Mouse (Mus musculus) embryonic facial prominence, embryonic 14.5 days (tissue): ENCODE results near the gene Olfr633. TPM values are rescaled to one million over a fixed set of nuclear protein-coding genes. Genes with fewer than 3 reads are reported as not detected.

Source experiments
- ATAC-seq: fragments of 200-750 bp; cut with Nextera tagmentation; 2 replicates; pipeline ENCODE4 v1.8.0; 2017; ENCODE audit warnings: low read depth, moderate number of reproducible peaks, moderate TSS enrichment
- DNase-seq: peaks from one replicate; pipeline ENCODE4 v3.0.0-alpha.2; 2015; ENCODE audit warnings: low spot score
- H3K27ac ChIP-seq: fragments of 300-500 bp; sonication (generic); replicated peaks from 2 replicates; pipeline ENCODE4 v1.5.1; 2014; ENCODE audit warnings: low read depth, mild to moderate bottlenecking, low read length, moderate library complexity
- H3K27me3 ChIP-seq: fragments of 300-500 bp; sonication (generic); replicated peaks from 2 replicates; pipeline ENCODE4 v1.6.1; 2014; ENCODE audit warnings: low read length; ENCODE audit not compliant: control insufficient read depth, insufficient read depth
- H3K36me3 ChIP-seq: fragments of 300-500 bp; sonication (generic); 2 replicates; pipeline ENCODE4 v1.6.1; 2014; ENCODE audit warnings: low read length, mixed read lengths; ENCODE audit not compliant: control insufficient read depth, insufficient read depth
- H3K4me1 ChIP-seq: fragments of 300-500 bp; sonication (generic); 2 replicates; pipeline ENCODE4 v1.6.1; 2014; ENCODE audit warnings: antibody characterized with exemption, low read length; ENCODE audit not compliant: control insufficient read depth, insufficient read depth
- H3K4me2 ChIP-seq: fragments of 300-500 bp; sonication (generic); 2 replicates; pipeline ENCODE4 v1.6.1; 2014; ENCODE audit warnings: low read depth, mild to moderate bottlenecking, low read length, moderate library complexity, mixed read lengths
- H3K4me3 ChIP-seq: fragments of 300-500 bp; sonication (generic); 2 replicates; pipeline ENCODE4 v1.5.1; 2014; ENCODE audit warnings: low read depth, mild to moderate bottlenecking, low read length
- H3K9ac ChIP-seq: fragments of 300-500 bp; sonication (generic); 2 replicates; pipeline ENCODE4 v1.6.1; 2014; ENCODE audit warnings: low read depth, mild to moderate bottlenecking, low read length, moderate library complexity, mixed read lengths
- H3K9me3 ChIP-seq: fragments of 300-500 bp; sonication (generic); 2 replicates; pipeline ENCODE4 v1.6.1; 2016; ENCODE audit warnings: low read length; ENCODE audit not compliant: control insufficient read depth
- WGBS: fragments of 180-500 bp; shearing (Covaris S2); extraction: QIAGEN DNeasy Blood & Tissue Kit; methylation state at CpG from one replicate; pipeline ENCODE4 v1.1.7; 2014; 5-methylcytosine and 5-hydroxymethylcytosine counted together
- polyA plus RNA-seq: library from polyadenylated mRNA; unstranded; fragments of >200 nt; fragmentation: Nextera tagmentation; extraction: Ambion mirVana; gene quantifications from 2 replicates; pipeline ENCODE4 v1.2.1, GENCODE M21; 2014

The Olfr633 gene
- polyA plus RNA-seq, 1 experiment from 2014 or later, result not detected

DNA sequence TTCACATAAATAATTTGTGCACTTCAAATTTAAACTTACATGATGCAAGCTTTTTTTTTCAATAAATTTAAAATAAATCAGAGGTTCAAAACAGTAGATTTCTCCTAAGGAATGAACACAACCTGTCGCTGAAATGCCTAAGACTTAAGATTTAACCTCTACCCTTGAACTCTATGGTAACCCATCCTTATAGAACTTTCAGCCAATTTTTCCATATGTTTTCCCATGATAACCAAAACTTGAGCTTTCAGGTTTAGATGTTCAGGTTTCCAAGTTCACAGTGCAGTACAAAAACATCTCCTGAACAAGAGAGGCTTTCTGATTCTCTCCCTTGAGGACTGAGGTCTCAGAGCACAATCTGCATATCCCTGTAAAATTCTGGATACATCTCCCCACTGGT lies 26.6 kb downstream of the Olfr633 start, which contains the start of gene Olfr635:
Gene Olfr635 (plus strand): TSS at position 301 of the 400 bp plus-strand sequence.
- no peak for ATAC-seq
- Histone ChIP-seq H3K4me1 (no peaks in the 10 kb centered on the region), H3K27ac (no peak within 1 kb of the TSS), H3K9ac (no peak within 1 kb of the TSS), H3K36me3 (no peaks in the 10 kb centered on the region), H3K4me2 (no peak within 1 kb of the TSS), H3K9me3 (no peaks in the 10 kb centered on the region), H3K4me3 (no peak within 1 kb of the TSS), H3K27me3 (no peaks in the 10 kb centered on the region)
- DNase-seq, result no peak
- WGBS, result 72% methylated on average over 1 of the region's 1 CpGs

GRCm38 (mm10) chr7:103971782-103972181 lies 27.5 kb downstream of the Olfr633 start:
- Histone ChIP-seq H3K9ac (no peak overlapping the region), H3K9me3 (no peaks in the 10 kb centered on the region), H3K4me1 (no peaks in the 10 kb centered on the region), H3K4me3 (no peak overlapping the region), H3K27me3 (no peaks in the 10 kb centered on the region), H3K36me3 (no peaks in the 10 kb centered on the region), H3K27ac (no peak overlapping the region), H3K4me2 (no peak overlapping the region)
- 67% methylated on average over 1 of the region's 1 CpGs for WGBS
- DNase-seq (no peak), ATAC-seq (no peak)

DNA sequence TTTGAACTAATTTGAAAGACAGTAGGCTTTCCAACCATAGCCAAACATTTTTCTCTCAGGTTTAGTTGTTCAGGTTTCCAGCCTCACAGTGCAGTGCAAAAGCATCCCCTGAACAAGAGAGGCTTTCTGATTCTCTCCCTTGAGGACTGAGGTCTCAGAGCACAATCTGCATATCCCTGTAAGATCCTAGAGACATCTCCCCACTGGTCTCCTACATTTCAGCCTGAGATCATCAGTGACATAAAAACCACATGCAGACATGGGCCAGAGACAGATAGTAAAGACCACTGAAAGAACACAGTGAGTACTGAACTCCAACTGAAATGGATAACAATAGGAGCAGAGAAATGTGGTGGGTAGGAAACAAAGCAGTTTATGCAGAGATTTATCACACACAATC lies 54.2 kb downstream of the Olfr633 start, which contains the start of gene Olfr638:
Gene Olfr638 (plus strand): TSS at position 301 of the 400 bp plus-strand sequence.
- no peak for DNase-seq
- no peak within 1 kb of the TSS for H3K4me3 ChIP-seq
- no peak within 1 kb of the TSS for H3K9ac ChIP-seq
- no peak for ATAC-seq
- H3K4me2 ChIP-seq, result no peak within 1 kb of the TSS
- H3K27me3 ChIP-seq, result no peaks in the 10 kb centered on the region
- H3K4me1 ChIP-seq, result no peaks in the 10 kb centered on the region
- H3K27ac ChIP-seq, result no peak within 1 kb of the TSS
- no peaks in the 10 kb centered on the region for H3K9me3 ChIP-seq
- H3K36me3 ChIP-seq, result no peaks in the 10 kb centered on the region

Other genes with a start within 250 kb of the Olfr633 start
- not detected in 2 replicates for gene Olfr243, start 229.8 kb upstream of the Olfr633 start, polyA plus RNA-seq
- gene Olfr628, start 214.1 kb upstream of the Olfr633 start, polyA plus RNA-seq, result 0.14 TPM in 1 of 2 replicates, not detected in the other
- not detected in 2 replicates for gene Olfr629, start 199.5 kb upstream of the Olfr633 start, polyA plus RNA-seq
- gene Olfr630, start 187.1 kb upstream of the Olfr633 start, polyA plus RNA-seq, result 0.07 TPM in 1 of 2 replicates, not detected in the other
- gene Olfr69, start 172.8 kb upstream of the Olfr633 start, polyA plus RNA-seq, result 0.12 and 0.26 TPM in 2 replicates
- gene Olfr68, start 164.7 kb upstream of the Olfr633 start, polyA plus RNA-seq, result not detected in 2 replicates
- gene Olfr67, start 152.6 kb upstream of the Olfr633 start, polyA plus RNA-seq, result not detected in 2 replicates
- gene Hbb-bt, start 130.4 kb upstream of the Olfr633 start, polyA plus RNA-seq, result 4,240 and 4,969 TPM in 2 replicates
- gene Hbb-bs, start 116.3 kb upstream of the Olfr633 start, polyA plus RNA-seq, result 10,123 and 13,531 TPM in 2 replicates
- not detected in 2 replicates for gene Hbb-bh2, start 103.9 kb upstream of the Olfr633 start, polyA plus RNA-seq
- gene Hbb-bh1, start 101.3 kb upstream of the Olfr633 start, polyA plus RNA-seq, result 3.6 and 8.0 TPM in 2 replicates
- gene Hbb-y, start 91.2 kb upstream of the Olfr633 start, polyA plus RNA-seq, result 391 and 1,497 TPM in 2 replicates
- gene Olfr66, start 58.2 kb upstream of the Olfr633 start, polyA plus RNA-seq, result not detected in 2 replicates
- not detected in 2 replicates for gene Olfr64, start 50.0 kb upstream of the Olfr633 start, polyA plus RNA-seq
- 0.13 and 0.35 TPM in 2 replicates for gene Olfr65, start 41.0 kb upstream of the Olfr633 start, polyA plus RNA-seq
- not detected in 2 replicates for gene Olfr631, start 15.6 kb upstream of the Olfr633 start, polyA plus RNA-seq
- not detected in 2 replicates for gene Olfr632, start 10.1 kb upstream of the Olfr633 start, polyA plus RNA-seq
- not detected in 2 replicates for gene Olfr635, start 26.7 kb downstream of the Olfr633 start, polyA plus RNA-seq
- gene Olfr638, start 54.3 kb downstream of the Olfr633 start, polyA plus RNA-seq, result not detected in 2 replicates
- gene Olfr639, start 72.9 kb downstream of the Olfr633 start, polyA plus RNA-seq, result not detected in 2 replicates
- gene Olfr640, start 81.1 kb downstream of the Olfr633 start, polyA plus RNA-seq, result 0.13 and 0.14 TPM in 2 replicates
- 0.10 TPM in 1 of 2 replicates, not detected in the other for gene Olfr641, start 91.0 kb downstream of the Olfr633 start, polyA plus RNA-seq
- gene Olfr642, start 108.2 kb downstream of the Olfr633 start, polyA plus RNA-seq, result not detected in 2 replicates
- gene 4930516K23Rik, start 117.0 kb downstream of the Olfr633 start, polyA plus RNA-seq, result not detected in 2 replicates
- 0.21 and 0.38 TPM in 2 replicates for gene Olfr644, start 127.4 kb downstream of the Olfr633 start, polyA plus RNA-seq
- gene Olfr645, start 141.0 kb downstream of the Olfr633 start, polyA plus RNA-seq, result not detected in 2 replicates
- not detected in 2 replicates for gene Olfr646, start 160.4 kb downstream of the Olfr633 start, polyA plus RNA-seq
- gene Ubqln5, start 185.4 kb downstream of the Olfr633 start, polyA plus RNA-seq, result not detected in 2 replicates
- gene Olfr643, start 193.0 kb downstream of the Olfr633 start, polyA plus RNA-seq, result not detected in 2 replicates
- gene Ubqln3, start 198.8 kb downstream of the Olfr633 start, polyA plus RNA-seq, result 0.21 and 0.25 TPM in 2 replicates
- 0.17 and 0.45 TPM in 2 replicates for gene Ubqlnl, start 206.1 kb downstream of the Olfr633 start, polyA plus RNA-seq
- 17.6 and 28.0 TPM in 2 replicates for gene Olfm5, start 220.4 kb downstream of the Olfr633 start, polyA plus RNA-seq
- gene Olfr648, start 239.0 kb downstream of the Olfr633 start, polyA plus RNA-seq, result 0.17 and 0.18 TPM in 2 replicates